Mouse (Mus musculus): ENCODE data around the gene Bora. TPM values are rescaled to one million over a fixed set of nuclear protein-coding genes. Genes with fewer than 3 reads are reported as not detected.
"Not testable (repeated sequence)": the region's sequence is repeated elsewhere in the genome, so short reads cannot be mapped to it uniquely, and the experiment has no call there.

Gene Bora
- 10 to 100 TPM in 16 of 26 experiments, 1 to 10 TPM in 10; 3.2 to 40.7 (median 11.3) TPM for total RNA-seq (2018; cell fraction: chromatin; rRNA removed)
- total RNA-seq (2018; cell fraction: cytosol; rRNA removed), result 1 to 10 TPM in 22 of 26 experiments, under 1 TPM in 4; 0.43 to 2.5 (median 1.4) TPM
- 10 to 100 TPM in 6 of 26 experiments, 1 to 10 TPM in 20; 1.2 to 26.0 (median 6.1) TPM for total RNA-seq (2018; cell fraction: nucleus; rRNA removed)
- polyA plus RNA-seq (2018), result 1.3 to 2.8 TPM (median 2.3 TPM) in 3 replicates

DNA sequence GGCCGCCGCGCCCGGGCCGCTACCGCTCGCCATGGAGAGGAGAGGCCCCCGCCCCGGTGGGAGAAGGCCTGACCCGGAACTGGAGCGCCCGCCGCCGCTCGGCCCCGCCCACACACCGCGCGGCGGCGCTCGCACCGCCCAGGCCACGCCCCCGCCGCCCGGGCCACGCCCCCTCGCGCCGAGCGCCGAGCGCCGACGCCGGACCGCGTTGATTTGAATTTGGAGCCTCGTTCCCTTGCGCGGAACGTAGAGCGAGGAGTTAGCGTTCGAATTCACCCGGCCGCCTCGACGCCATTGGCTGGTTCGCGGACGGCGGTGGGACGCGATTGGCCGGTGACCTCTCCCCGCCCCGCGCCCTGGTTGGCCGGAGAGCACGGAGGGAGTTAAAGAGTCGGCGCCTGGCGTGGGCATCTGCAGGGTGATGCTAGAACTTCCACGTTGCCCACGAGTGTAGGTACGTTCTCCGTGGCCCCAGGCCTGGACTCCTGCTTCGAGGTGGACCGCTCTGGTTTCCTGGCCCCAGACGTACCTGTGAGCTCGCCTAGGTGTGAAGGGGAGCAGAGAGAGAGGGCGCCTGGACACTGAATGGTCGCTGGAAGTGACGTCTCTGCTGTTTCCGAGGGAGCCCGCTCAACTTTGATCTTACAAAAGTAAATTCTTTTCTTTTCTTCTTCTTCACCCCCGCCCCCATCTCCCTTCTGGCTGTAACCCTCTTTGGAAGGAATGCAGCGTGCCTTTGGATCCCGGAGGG lies at the start of gene Bora, which contains the start of gene Mzt1:
Gene Bora, plus strand, starts transcription at position 192 of the 751 bp plus-strand sequence.
Gene Mzt1, minus strand, starts transcription at position 104 of the 751 bp plus-strand sequence.
- peak within 1 kb of the TSS; percentile 66 for H3K27ac ChIP-seq
- peak within 1 kb of the TSS; percentile 88 for H3K4me3 ChIP-seq (ENCODE audit: inconsistent target)
- under 1% methylated on average over 76 of the region's 81 CpGs for WGBS (ENCODE audit: missing documents)
- H3K79me2 ChIP-seq (ENCODE audit: inconsistent target), result peaks cover 65% of the 10 kb centered on the region
- no peaks in the 10 kb centered on the region for H3K36me3 ChIP-seq (ENCODE audit: inconsistent target)

DNA sequence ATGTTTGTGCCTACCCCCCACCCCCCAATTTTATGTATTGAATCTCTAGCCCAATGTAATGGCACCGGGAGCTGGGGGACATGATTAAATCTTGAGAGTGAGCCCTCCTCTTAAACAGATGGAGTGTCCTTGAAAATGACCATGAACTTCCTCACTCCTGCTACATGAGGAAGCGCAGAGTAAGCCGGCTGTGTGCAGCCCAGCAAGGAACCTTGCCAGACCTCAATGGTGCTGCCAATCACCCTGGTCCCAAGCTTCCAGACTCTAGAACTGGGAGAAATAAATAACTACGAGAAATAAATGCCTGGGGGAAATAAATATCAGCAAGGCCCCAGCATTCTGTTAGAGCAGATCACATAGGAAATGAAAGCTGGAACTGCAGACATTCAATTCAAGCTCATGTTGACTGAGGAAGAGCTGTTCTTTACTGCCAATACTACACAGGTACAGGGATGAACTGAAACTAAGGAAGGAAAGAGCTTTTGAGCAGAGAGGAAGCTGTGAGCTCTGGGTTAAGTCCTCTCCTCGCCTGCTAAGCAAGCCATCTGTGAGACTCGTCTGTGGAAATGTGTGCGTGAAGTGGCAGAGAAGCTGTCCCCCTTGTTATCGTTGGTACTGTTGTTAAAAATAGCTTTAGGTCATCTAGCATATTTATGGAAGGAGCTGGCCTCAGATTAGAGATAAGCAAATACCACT lies 35.6 kb upstream of the Bora start:
- WGBS (ENCODE audit: missing documents), result 11% methylated on average over 8 of the region's 8 CpGs
- H3K4me3 ChIP-seq (ENCODE audit: inconsistent target), result no peak overlapping the region

DNA sequence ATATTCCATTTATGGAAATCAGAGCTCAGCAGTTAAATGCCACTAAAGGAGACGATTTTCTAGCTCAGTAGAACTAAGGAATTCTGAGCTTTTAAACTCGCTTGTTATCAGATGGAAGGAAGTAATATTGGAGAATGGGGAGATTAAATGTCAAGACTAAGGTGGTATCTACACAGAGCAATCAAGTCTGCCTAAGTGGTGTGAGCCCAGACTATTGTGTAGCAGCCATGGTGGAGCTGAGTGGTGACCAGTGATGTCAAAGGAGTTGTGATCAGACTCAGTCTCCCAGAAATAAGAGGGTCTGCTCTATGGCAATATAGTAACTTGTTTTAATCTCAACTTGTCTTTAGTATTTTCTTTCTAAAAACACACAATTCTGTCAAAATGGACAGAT lies 35.1 kb upstream of the Bora start:
- Histone ChIP-seq H3K27ac (no peak overlapping the region), H3K79me2 (ENCODE audit: inconsistent target) (no peaks in the 10 kb centered on the region), H3K36me3 (ENCODE audit: inconsistent target) (no peaks in the 10 kb centered on the region), H3K4me3 (ENCODE audit: inconsistent target) (no peak overlapping the region)
- whole genome bisulfite sequencing (ENCODE audit: missing documents), result 11% methylated on average over 2 of the region's 2 CpGs

More for the DNA sequence above, 35.6 kb upstream of the Bora start:
- H3K27ac ChIP-seq, result no peak overlapping the region
- H3K36me3 ChIP-seq (ENCODE audit: inconsistent target), result no peaks in the 10 kb centered on the region
- no peaks in the 10 kb centered on the region for H3K79me2 ChIP-seq (ENCODE audit: inconsistent target)

DNA sequence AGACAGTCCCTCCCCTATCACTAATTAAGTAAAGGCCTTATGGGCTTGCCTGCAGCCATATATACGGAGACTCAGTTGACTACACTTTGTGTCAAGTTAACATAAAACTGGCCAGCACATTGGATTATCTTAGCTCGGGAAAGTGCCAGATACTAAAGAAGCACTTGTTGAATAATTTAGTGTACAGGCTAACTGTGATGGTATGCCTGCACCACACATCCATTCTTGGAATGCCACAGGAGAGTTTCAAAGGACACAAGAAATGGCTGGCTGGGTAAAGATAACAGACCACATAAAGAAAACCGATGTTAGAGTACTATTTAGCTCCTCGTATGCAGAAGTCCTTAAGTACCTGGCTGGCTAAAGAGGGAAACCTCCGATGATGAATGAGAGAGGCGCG lies 27.3 kb upstream of the Bora start:
- H3K79me2 ChIP-seq (ENCODE audit: inconsistent target), result no peaks in the 10 kb centered on the region
- no peak overlapping the region for H3K4me3 ChIP-seq (ENCODE audit: inconsistent target)
- no peaks in the 10 kb centered on the region for H3K36me3 ChIP-seq (ENCODE audit: inconsistent target)
- WGBS (ENCODE audit: missing documents), result 89% methylated on average over 7 of the region's 7 CpGs
- no peak overlapping the region for H3K27ac ChIP-seq

DNA sequence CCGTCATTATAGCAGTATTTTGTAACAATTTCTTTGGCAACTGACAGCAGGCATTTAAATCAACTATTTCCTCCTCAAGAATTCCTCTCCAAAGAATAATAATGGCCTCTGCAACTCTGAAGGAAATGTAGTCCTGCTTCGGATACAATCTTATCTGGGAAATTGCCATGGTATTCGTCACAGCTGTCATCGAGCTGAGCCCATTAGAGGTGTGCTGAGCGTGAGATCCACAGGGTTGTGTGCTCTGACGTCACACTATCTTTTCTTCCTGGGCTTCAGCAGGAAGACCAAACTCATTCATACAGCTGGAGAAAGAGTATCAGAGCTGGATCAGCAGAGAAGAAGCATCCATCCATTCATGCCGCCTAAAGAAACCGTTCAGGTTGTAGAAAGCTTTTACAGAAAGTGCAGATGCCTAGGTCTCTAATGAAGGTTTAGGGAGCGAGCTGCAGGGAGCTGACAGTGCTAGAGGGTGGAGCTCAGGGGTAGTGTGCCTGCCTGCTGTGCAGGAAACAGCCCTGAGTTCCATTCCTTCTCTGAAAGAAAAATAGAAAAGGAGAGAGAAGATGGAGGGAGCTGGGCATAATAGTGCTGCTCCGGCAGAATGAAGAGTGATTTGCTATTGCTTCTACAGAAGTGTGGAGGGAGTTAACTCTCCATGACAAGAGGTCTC lies 26.8 kb upstream of the Bora start:
- WGBS (ENCODE audit: missing documents), result 94% methylated on average over 8 of the region's 10 CpGs

DNA sequence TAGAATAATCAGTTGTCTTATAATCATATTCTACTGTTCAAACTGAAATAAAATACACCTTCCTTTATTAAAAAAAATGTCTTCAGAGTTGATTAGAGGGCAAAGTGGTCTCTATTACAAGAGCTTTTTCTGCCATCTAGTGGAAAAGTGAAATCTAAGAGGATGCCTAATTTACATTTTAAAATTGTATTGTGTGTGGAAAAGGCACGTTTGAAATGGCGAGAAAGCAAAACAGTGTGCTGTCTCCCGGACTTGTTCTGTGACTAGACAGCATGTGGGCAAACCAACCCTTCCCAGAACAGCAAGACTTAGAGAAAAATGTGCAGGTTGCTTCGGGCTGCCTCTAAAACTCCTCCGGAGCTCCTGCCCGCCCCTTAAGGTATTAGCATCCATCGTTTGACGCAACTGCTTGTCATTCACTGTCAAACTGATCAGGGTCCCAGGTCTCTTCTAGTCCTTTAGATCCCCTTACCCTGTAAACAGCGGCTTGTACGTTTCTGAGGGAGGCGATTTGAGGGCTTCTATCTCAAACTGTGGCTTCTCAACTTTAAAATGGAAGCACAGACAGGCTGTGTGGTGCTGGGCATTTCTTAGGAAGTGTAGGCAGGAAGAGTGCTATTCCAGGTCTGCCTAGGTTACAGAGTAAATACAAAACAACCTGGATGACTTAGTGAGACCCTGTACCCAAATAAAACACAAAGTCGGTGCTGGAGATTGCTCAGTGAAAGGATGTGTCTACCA lies 23.5 kb upstream of the Bora start:
- Histone ChIP-seq H3K79me2 (ENCODE audit: inconsistent target) (no peaks in the 10 kb centered on the region), H3K4me3 (ENCODE audit: inconsistent target) (no peak overlapping the region), H3K27ac (no peak overlapping the region), H3K36me3 (ENCODE audit: inconsistent target) (no peaks in the 10 kb centered on the region)
- 54% methylated on average over 12 of the region's 12 CpGs for WGBS (ENCODE audit: missing documents)

More for the DNA sequence above, 26.8 kb upstream of the Bora start:
- Histone ChIP-seq H3K27ac (no peak overlapping the region), H3K36me3 (ENCODE audit: inconsistent target) (no peaks in the 10 kb centered on the region), H3K79me2 (ENCODE audit: inconsistent target) (no peaks in the 10 kb centered on the region), H3K4me3 (ENCODE audit: inconsistent target) (no peak overlapping the region)

DNA sequence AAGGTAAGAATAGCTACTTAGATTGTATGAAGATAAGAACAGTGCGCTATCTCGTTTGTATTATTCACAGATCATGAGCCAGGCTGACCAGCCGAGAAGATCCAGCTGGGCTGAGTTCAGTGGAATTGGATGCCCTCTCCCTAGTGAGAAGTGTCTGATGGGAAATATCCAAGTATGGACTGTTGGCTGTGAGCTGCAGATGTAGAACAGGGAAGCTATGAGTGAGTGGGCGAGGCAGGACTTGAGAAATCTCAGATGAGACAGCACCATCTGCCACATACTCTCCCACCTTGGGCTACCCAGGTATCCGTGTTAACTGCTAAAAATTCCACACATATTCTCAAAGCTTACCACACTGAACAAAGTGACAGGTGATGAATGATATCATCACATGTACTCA lies 16.0 kb upstream of the Bora start:
- H3K79me2 ChIP-seq (ENCODE audit: inconsistent target), result no peaks in the 10 kb centered on the region
- no peak overlapping the region for H3K27ac ChIP-seq
- peaks cover 9% of the 10 kb centered on the region; the same call in 1 of the 2 replicates for H3K36me3 ChIP-seq (ENCODE audit: inconsistent target)
- no peak overlapping the region for H3K4me3 ChIP-seq (ENCODE audit: inconsistent target)
- 68% methylated on average over 5 of the region's 5 CpGs for WGBS (ENCODE audit: missing documents)

DNA sequence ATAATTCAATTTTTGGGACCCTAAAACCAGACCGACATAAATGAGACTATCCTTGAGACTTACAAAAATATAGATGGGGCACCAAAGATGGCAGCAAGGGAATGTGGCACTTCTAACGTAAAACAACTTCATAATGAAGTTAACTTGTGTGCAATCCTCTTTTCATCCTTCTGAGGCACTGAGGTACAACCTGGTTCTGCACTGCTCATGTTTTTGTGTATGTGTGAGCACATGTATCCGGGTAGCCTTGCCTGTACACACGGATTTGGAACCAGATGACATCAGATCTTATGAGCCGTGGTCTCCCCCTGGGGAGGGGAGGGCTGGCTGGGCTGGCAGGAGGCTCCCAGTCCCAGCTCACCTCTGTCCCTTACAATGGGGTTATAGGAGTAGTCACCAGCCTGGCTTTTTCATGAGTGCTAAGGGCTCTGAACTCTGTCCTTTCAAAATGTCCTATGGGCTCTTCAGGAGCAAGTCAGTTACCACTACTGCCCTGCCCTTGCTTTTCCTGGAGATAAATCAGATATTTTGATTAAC lies 14.6 kb upstream of the Bora start:
- Histone ChIP-seq H3K36me3 (ENCODE audit: inconsistent target) (peaks cover 9% of the 10 kb centered on the region; the same call in 1 of the 2 replicates), H3K79me2 (ENCODE audit: inconsistent target) (peaks cover 4% of the 10 kb centered on the region; the same call in 1 of the 2 replicates), H3K4me3 (ENCODE audit: inconsistent target) (no peak overlapping the region), H3K27ac (no peak overlapping the region)
- WGBS (ENCODE audit: missing documents), result 84% methylated on average over 5 of the region's 5 CpGs

DNA sequence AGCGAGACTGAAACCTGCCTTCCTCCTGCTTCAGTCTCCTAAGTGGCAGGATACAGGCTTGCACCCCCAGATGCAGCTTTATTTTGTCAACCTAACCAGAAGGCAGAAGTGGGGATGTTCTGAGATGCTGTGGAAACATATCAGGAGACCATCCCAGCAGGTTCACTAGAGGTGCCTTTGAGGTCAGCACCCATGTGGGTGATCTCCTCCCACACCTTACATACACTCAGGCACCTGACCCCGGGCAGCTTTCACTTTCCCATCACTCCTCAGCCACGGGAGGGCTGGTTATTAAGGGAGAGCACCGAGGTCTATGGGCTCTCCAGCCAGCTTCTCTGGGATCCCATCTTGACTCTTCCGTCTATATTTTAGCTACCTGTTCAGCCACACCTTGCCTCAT lies 13.4 kb upstream of the Bora start:
- H3K4me3 ChIP-seq (ENCODE audit: inconsistent target), result no peak overlapping the region
- peaks cover 15% of the 10 kb centered on the region for H3K79me2 ChIP-seq (ENCODE audit: inconsistent target)
- WGBS (ENCODE audit: missing documents), result 79% methylated on average over 4 of the region's 5 CpGs
- no peak overlapping the region for H3K27ac ChIP-seq
- H3K36me3 ChIP-seq (ENCODE audit: inconsistent target), result peaks cover 9% of the 10 kb centered on the region; the same call in 1 of the 2 replicates

DNA sequence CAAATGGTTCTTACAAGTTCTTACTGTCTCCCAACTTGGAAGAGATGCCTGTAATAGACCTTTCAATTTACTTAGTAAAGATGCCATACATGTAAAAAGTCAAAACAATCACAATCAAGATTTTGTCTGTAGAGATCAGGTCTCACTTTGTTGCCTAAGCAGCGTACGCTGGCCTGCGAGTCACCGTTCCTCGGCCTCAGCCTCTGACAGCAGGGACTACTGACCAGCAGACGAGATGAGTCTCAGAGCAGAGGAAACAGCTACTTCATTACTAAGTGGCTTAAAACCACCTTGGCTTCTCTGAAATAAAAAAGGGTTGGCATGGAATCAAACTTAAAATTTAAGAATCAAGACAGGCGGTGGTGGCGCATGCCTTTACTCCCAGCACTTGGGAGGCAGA lies 11.2 kb upstream of the Bora start:
- peaks cover 15% of the 10 kb centered on the region; the same call in 1 of the 2 replicates for H3K36me3 ChIP-seq (ENCODE audit: inconsistent target)
- H3K79me2 ChIP-seq (ENCODE audit: inconsistent target), result peaks cover 38% of the 10 kb centered on the region
- 93% methylated on average over 7 of the region's 8 CpGs for WGBS (ENCODE audit: missing documents)

DNA sequence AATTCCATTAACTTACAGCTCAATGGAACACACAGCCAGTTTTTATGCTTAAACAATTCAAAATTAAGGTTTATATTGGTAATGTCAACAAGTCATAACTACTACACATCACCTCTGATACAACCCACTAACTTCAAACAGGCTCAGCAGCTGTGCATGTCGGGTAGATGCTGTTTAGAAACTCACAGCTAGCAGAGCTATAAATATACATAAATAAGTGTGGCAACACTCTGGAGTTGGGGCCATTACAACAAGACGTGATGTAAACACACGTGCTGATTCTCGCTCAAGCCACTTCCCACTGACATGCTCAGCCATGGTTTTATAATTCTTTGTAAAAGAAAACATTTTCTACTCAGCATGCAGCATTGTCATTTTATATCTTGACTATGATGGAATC lies 10.0 kb upstream of the Bora start:
- no peak overlapping the region for H3K4me3 ChIP-seq (ENCODE audit: inconsistent target)
- WGBS (ENCODE audit: missing documents), result 46% methylated on average over 4 of the region's 4 CpGs
- H3K36me3 ChIP-seq (ENCODE audit: inconsistent target), result peaks cover 15% of the 10 kb centered on the region; the same call in 1 of the 2 replicates
- no peak overlapping the region for H3K27ac ChIP-seq
- peaks cover 50% of the 10 kb centered on the region for H3K79me2 ChIP-seq (ENCODE audit: inconsistent target)

More for the DNA sequence above, 11.2 kb upstream of the Bora start:
- H3K27ac ChIP-seq; H3K4me3 ChIP-seq (ENCODE audit: inconsistent target): not testable (repeated sequence)

DNA sequence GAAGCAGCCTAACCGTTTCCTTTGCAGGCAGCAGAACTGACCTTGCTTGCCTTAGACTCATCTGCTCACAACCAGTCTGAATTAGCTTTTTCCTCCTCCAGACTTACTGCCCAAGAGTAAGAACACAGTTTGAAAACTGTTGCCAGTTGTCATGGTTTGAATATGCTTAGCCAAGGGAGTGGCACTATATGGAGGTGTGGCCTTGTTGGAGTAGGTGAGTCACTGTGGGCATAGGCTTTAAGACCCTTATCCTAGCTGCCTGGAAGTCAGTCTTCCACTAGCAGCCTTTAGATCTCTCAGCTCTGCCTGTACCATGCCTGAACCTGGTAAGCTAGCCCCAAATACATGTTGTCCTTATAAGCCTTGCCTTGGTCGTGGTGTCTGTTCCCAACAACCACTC lies 8.3 kb upstream of the Bora start:
- WGBS (ENCODE audit: missing documents), result 93% methylated on average over 2 of the region's 2 CpGs
- H3K36me3 ChIP-seq (ENCODE audit: inconsistent target), result peaks cover 15% of the 10 kb centered on the region; the same call in 1 of the 2 replicates
- no peak overlapping the region for H3K4me3 ChIP-seq (ENCODE audit: inconsistent target)
- H3K79me2 ChIP-seq (ENCODE audit: inconsistent target), result peaks cover 67% of the 10 kb centered on the region
- no peak overlapping the region for H3K27ac ChIP-seq

DNA sequence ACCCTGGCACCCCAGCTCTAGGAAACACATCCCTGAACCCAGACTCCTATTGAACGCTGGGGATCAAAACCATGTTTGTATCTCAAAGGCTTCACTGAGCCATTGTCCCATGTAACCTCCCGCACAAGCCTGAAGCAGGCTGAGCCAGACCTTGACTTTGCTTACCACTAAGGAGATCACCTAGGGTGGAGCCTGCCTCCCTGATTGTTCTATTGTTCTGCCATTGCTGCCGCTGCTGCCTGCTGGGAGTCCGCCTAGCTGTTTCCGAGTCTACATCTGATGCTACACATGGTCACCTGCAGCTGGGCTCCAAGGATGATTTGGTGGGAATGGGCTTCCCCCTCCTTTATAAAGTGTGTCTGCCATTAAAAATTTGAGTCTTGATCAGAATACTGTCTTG lies 6.7 kb upstream of the Bora start:
- H3K36me3 ChIP-seq (ENCODE audit: inconsistent target); H3K27ac ChIP-seq; H3K4me3 ChIP-seq (ENCODE audit: inconsistent target): not testable (repeated sequence)
- H3K79me2 ChIP-seq (ENCODE audit: inconsistent target), result peaks cover 83% of the 10 kb centered on the region
- WGBS (ENCODE audit: missing documents), result 98% methylated on average over 5 of the region's 5 CpGs

Data from macrophage (primary cell).